Mouse (Mus musculus) hindbrain, embryonic 14.5 days (tissue): ENCODE results near the gene Nsl1. TPM values are rescaled to one million over a fixed set of nuclear protein-coding genes. Genes with fewer than 3 reads are reported as not detected.

ENCODE experiments used
- ATAC-seq: fragments of 200-750 bp; cut with Nextera tagmentation; 2 replicates; pipeline ENCODE4 v1.8.0; 2017; ENCODE audit warnings: moderate number of reproducible peaks, mild to moderate bottlenecking, moderate TSS enrichment, moderate library complexity; ENCODE audit not compliant: low FRiP score
- DNase-seq: peaks from one replicate; pipeline ENCODE4 v3.0.0-alpha.2; 2015; ENCODE audit warnings: low spot score
- H3K27ac ChIP-seq: fragments of 300-500 bp; sonication (generic); 2 replicates; pipeline ENCODE4 v1.5.1; 2014; ENCODE audit warnings: mild to moderate bottlenecking, moderate library complexity
- H3K27me3 ChIP-seq: fragments of 300-500 bp; sonication (generic); 2 replicates; pipeline ENCODE4 v1.6.1; 2014; ENCODE audit warnings: mild to moderate bottlenecking, low read length, mixed read lengths; ENCODE audit not compliant: control insufficient read depth, insufficient read depth
- H3K36me3 ChIP-seq: fragments of 300-500 bp; sonication (generic); replicated peaks from 2 replicates; pipeline ENCODE4 v1.6.1; 2014; ENCODE audit not compliant: control insufficient read depth, insufficient read depth
- H3K4me1 ChIP-seq: fragments of 300-500 bp; sonication (generic); replicated peaks from 2 replicates; pipeline ENCODE4 v1.6.1; 2014; ENCODE audit warnings: antibody characterized with exemption, low read length, mixed read lengths; ENCODE audit not compliant: control insufficient read depth, insufficient read depth
- H3K4me2 ChIP-seq: fragments of 300-500 bp; sonication (generic); replicated peaks from 2 replicates; pipeline ENCODE4 v1.6.1; 2014; ENCODE audit warnings: mild to moderate bottlenecking, moderate library complexity
- H3K4me3 ChIP-seq: fragments of 300-500 bp; sonication (generic); replicated peaks from 2 replicates; pipeline ENCODE4 v1.5.1; 2014; ENCODE audit warnings: mild to moderate bottlenecking, low read length
- H3K9ac ChIP-seq: fragments of 300-500 bp; sonication (generic); 2 replicates; pipeline ENCODE4 v1.6.1; 2014
- H3K9me3 ChIP-seq: fragments of 300-500 bp; sonication (generic); 2 replicates; pipeline ENCODE4 v1.6.1; 2016; ENCODE audit warnings: low read length; ENCODE audit not compliant: control insufficient read depth
- WGBS: fragments of 180-500 bp; shearing (Covaris S2); extraction: QIAGEN DNeasy Blood & Tissue Kit; methylation state at CpG from one replicate; pipeline ENCODE4 v1.1.7; 2014; 5-methylcytosine and 5-hydroxymethylcytosine counted together
- polyA plus RNA-seq: library from polyadenylated mRNA; unstranded; fragments of >200 nt; fragmentation: Nextera tagmentation; extraction: Ambion mirVana; gene quantifications from 2 replicates; pipeline ENCODE4 v1.2.1, GENCODE M21; 2014

Nsl1 gene
- polyA plus RNA-seq, 1 experiment from 2014 or later = 3.6 TPM

DNA sequence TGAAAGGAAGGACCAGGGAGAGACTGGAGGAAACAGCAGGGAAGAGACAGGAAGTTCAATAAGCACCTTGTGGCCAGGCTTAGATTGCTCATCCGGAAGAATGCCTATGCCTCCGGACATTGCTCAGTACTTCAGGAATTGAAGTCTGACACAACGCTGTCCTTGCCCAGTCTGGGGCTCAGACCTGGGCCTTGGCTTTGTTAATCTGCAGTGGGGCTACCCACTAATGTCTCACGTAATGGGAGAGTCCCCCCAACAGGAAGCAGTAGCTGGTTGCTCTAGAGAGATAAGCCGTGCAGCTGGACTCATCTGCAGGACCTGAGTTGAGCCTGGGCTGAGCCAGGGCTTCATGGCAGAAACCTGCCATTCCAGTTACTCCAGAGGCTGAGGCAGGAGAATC lies 70.1 kb downstream of the Nsl1 start:
- Histone ChIP-seq H3K4me3 (no peak overlapping the region), H3K4me2 (no peak overlapping the region), H3K9me3 (peaks cover 11% of the 10 kb centered on the region; the same call in 1 of the 2 replicates), H3K36me3 (no peaks in the 10 kb centered on the region), H3K9ac (no peak overlapping the region), H3K27me3 (no peaks in the 10 kb centered on the region), H3K4me1 (no peaks in the 10 kb centered on the region), H3K27ac (no peak overlapping the region)
- DNase-seq (no peak), ATAC-seq (no peak)
- WGBS = 72% methylated on average over 5 of the region's 5 CpGs

DNA sequence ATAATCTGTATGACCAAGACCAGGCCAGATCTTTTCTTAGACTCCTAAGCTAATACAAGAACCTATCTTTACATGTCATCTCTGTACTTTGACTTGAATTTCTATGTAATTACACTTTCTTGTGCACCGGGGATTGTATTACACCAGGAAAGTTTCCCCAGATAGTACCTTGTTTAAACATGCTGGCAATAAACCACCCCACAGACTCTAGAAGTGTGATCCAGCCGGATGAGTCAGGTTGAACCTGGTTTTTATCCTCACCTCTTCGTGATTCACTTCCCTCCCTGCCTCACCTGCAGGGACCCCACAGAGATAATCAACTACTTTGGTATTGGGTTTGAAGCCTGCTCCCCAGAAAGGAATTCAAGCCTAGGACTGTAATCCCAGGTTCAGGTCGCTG lies 72.6 kb downstream of the Nsl1 start:
- Histone ChIP-seq H3K4me3 (no peak overlapping the region), H3K27me3 (no peaks in the 10 kb centered on the region), H3K27ac (no peak overlapping the region), H3K4me1 (no peaks in the 10 kb centered on the region), H3K36me3 (no peaks in the 10 kb centered on the region), H3K4me2 (no peak overlapping the region), H3K9ac (no peak overlapping the region), H3K9me3 (no peaks in the 10 kb centered on the region)
- ATAC-seq = no peak
- 58% methylated on average over 4 of the region's 4 CpGs for WGBS
- DNase-seq = no peak

Other genes starting within 250 kb of the Nsl1 start
- gene Rps6kc1, start 151.2 kb upstream of the Nsl1 start, polyA plus RNA-seq = 27.7 and 36.4 TPM in 2 replicates
- 48.2 and 52.7 TPM in 2 replicates for gene Angel2, start 137.9 kb upstream of the Nsl1 start, polyA plus RNA-seq
- gene Vash2, start 83.7 kb upstream of the Nsl1 start, polyA plus RNA-seq = 102 and 109 TPM in 2 replicates
- gene Flvcr1, start 36.9 kb upstream of the Nsl1 start, polyA plus RNA-seq = 10.3 and 11.6 TPM in 2 replicates
- not detected in 2 replicates for gene Spata45, start 26.4 kb upstream of the Nsl1 start, polyA plus RNA-seq
- gene Tatdn3, start 80 bp upstream of the Nsl1 start, polyA plus RNA-seq = 13.1 and 14.9 TPM in 2 replicates
- 1.5 and 2.2 TPM in 2 replicates for gene Batf3, start 34.8 kb downstream of the Nsl1 start, polyA plus RNA-seq
- gene Fam71a, start 101.8 kb downstream of the Nsl1 start, polyA plus RNA-seq = not detected in 2 replicates
- 1.4 and 1.8 TPM in 2 replicates for gene Atf3, start 155.0 kb downstream of the Nsl1 start, polyA plus RNA-seq